8 mouse cellular contexts compared by ENCODE assay signal in the genomic region with DNA sequence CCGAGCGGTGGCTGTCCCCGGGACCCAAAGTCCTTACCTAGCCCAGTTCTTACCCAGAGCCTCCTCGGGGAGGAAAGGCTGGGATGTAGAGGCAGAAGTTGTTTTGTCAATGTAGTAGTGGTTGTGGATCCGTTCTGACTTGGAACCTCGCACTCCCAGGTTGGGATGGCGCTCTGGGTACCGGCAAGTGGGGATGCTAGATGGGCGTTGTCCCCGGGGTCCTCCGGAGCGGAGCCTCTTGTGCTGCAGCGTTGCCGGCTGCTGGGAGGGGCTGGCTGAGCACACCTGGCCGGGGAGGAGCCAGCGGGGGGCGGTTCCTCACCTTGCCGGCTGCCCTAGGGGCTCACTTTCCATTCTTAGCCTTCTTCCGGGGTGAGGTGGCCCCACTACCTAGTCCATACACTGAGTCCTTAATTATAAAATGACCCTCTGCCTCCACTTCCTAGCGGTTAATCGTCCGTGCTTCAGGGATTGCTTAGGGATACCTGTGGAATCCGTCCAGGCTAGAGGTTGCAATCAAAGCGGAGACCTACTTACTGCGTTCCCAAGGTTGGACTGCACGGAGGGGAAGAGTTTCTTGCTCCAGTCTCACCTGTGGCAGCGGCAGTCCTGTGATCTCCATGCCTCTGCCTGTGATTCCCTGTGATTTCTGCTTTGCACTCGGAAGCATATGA. TPM values are rescaled to one million over a fixed set of nuclear protein-coding genes. Genes with fewer than 3 reads are reported as not detected.
DNase-seq lines count a peak whose midpoint lies in the region; TF ChIP-seq lines count a peak whose summit lies in the region.

No protein-coding gene starts in this region.

- H3K36me3 ChIP-seq in megakaryocyte, embryonic 14.5 days (replicated peaks; ENCODE audit: low read length): peaks cover 30% of the 10 kb centered on the region

- WGBS in bone marrow, adult 2 months: 2% methylated on average over 28 of the region's 28 CpGs

- H3K27me3 ChIP-seq in megakaryocyte, embryonic 14.5 days (replicated peaks): no peaks in the 10 kb centered on the region

- no peak for TF ChIP-seq POLR2A in bone marrow, adult 2 months (IDR thresholded peaks at IDR 0.05; ENCODE audit: borderline replicate concordance, control insufficient read depth, low read depth, low read length)

- TF ChIP-seq CTCF in bone marrow, adult 2 months (IDR thresholded peaks at IDR 0.05; ENCODE audit: control insufficient read depth, insufficient read depth, low read length): no peak

- peak; percentile 36 for DNase-seq in embryo, embryonic 10 days (ENCODE audit: low spot score)
- no peak for DNase-seq in embryo, embryonic 10.5 days (ENCODE audit: low spot score)
- peak; percentile 3 for DNase-seq in forelimb bud, embryonic 11.5 days (ENCODE audit: low read depth, low spot score)
- peak; percentile 55 for DNase-seq in kidney, postnatal 14 days
- peak; percentile 50 for DNase-seq in thymus, postnatal 0 days (ENCODE audit: low spot score)
- DNase-seq in right cerebral cortex, postnatal 4 days: no peak

- H3K4me1 ChIP-seq in bone marrow, adult 2 months (ENCODE audit: control insufficient read depth, insufficient read depth, low read length): peaks cover 3% of the 10 kb centered on the region
- peaks cover 58% of the 10 kb centered on the region for H3K4me1 ChIP-seq in megakaryocyte, embryonic 14.5 days

- H3K9me3 ChIP-seq in megakaryocyte, embryonic 14.5 days: no peaks in the 10 kb centered on the region

- H3K27ac ChIP-seq in bone marrow, adult 2 months (ENCODE audit: control insufficient read depth, insufficient read depth, low read depth, low read length, poor library complexity): no peak overlapping the region

- H3K4me3 ChIP-seq in bone marrow, adult 2 months (replicated peaks; ENCODE audit: control insufficient read depth, low read depth, low read length): peak overlapping the region; percentile 79
- H3K4me3 ChIP-seq in megakaryocyte, embryonic 14.5 days (replicated peaks): peak overlapping the region; percentile 90

RNA-seq across cellular contexts. Expression of a gene that starts 0.9 kb away (rescaled TPM):
- 2.3 and 4.5 TPM in 2 replicates for polyA plus RNA-seq in bone marrow, adult 2 months (2011; ENCODE audit: insufficient read depth, insufficient read length, low replicate concordance, missing spikeins)
- 20.5 and 26.4 TPM in 2 replicates for polyA plus RNA-seq in megakaryocyte, embryonic 14.5 days (2012; ENCODE audit: insufficient read depth, low replicate concordance)
- 17.9 and 19.3 TPM in 2 replicates for polyA plus RNA-seq in thymus, postnatal 0 days (2015; fragmentation: Nextera tagmentation; extraction: Ambion mirVana)

RNA-seq across cellular contexts. Expression of a gene that starts 17.6 kb away (rescaled TPM):
- polyA plus RNA-seq in bone marrow, adult 2 months (2011; ENCODE audit: insufficient read depth, insufficient read length, low replicate concordance, missing spikeins): 16.0 and 22.0 TPM in 2 replicates
- polyA plus RNA-seq in megakaryocyte, embryonic 14.5 days (2012; ENCODE audit: insufficient read depth, low replicate concordance): 17.9 and 24.1 TPM in 2 replicates
- 88.5 and 89.0 TPM in 2 replicates for polyA plus RNA-seq in thymus, postnatal 0 days (2015; fragmentation: Nextera tagmentation; extraction: Ambion mirVana)

RNA-seq across cellular contexts. Expression of a gene that starts 46.3 kb away (rescaled TPM):
- not detected in 2 replicates for polyA plus RNA-seq in bone marrow, adult 2 months (2011; ENCODE audit: insufficient read depth, insufficient read length, low replicate concordance, missing spikeins)
- polyA plus RNA-seq in megakaryocyte, embryonic 14.5 days (2012; ENCODE audit: insufficient read depth, low replicate concordance): 0.18 TPM in 1 of 2 replicates, not detected in the other
- polyA plus RNA-seq in thymus, postnatal 0 days (2015; fragmentation: Nextera tagmentation; extraction: Ambion mirVana): not detected in 2 replicates

Comparison
In these comparisons a context has a peak if more than half of its experiments do, and no peak if none do; other contexts are left out.
1. DNase-seq: peak in embryo, embryonic 10 days (single experiment), forelimb bud, embryonic 11.5 days (single experiment), kidney, postnatal 14 days (single experiment) and thymus, postnatal 0 days (single experiment); none in embryo, embryonic 10.5 days (single experiment) and right cerebral cortex, postnatal 4 days (single experiment).